Mouse (Mus musculus): ENCODE data around the gene Dhx15.

The Dhx15 gene

GRCm38 (mm10) chr5:52110808-52111663 lies 79.3 kb downstream of the Dhx15 start:
- peak; percentile 69 to 78 for DNase-seq (ENCODE audit: low spot score in 2 of 2)
